Mouse (Mus musculus) lung, embryonic 14.5 days (tissue): ENCODE data around the gene Arl13a. TPM values are rescaled to one million over a fixed set of nuclear protein-coding genes. Genes with fewer than 3 reads are reported as not detected.
"Not testable (repeated sequence)": the region's sequence is repeated elsewhere in the genome, so short reads cannot be mapped to it uniquely, and the experiment has no call there.

Experiments used
- ATAC-seq: fragments of 200-750 bp; cut with Nextera tagmentation; 2 replicates; pipeline ENCODE4 v1.8.0; 2017; ENCODE audit warnings: mild to moderate bottlenecking, moderate TSS enrichment, moderate library complexity; ENCODE audit not compliant: insufficient read depth
- DNase-seq: peaks from one replicate; pipeline ENCODE4 v3.0.0-alpha.2; 2015
- H3K27ac ChIP-seq: fragments of 300-500 bp; sonication (generic); 2 replicates; pipeline ENCODE4 v1.5.1; 2014; ENCODE audit warnings: low read depth, mild to moderate bottlenecking, moderate library complexity
- H3K27me3 ChIP-seq: fragments of 300-500 bp; sonication (generic); 2 replicates; pipeline ENCODE4 v1.6.1; 2014; ENCODE audit warnings: low read length, control low read depth; ENCODE audit not compliant: insufficient read depth
- H3K36me3 ChIP-seq: fragments of 300-500 bp; sonication (generic); 2 replicates; pipeline ENCODE4 v1.6.1; 2014; ENCODE audit warnings: control low read depth; ENCODE audit not compliant: insufficient read depth
- H3K4me1 ChIP-seq: fragments of 300-500 bp; sonication (generic); 2 replicates; pipeline ENCODE4 v1.6.1; 2014; ENCODE audit warnings: antibody characterized with exemption, control low read depth; ENCODE audit not compliant: insufficient read depth
- H3K4me2 ChIP-seq: fragments of 300-500 bp; sonication (generic); 2 replicates; pipeline ENCODE4 v1.6.1; 2014; ENCODE audit warnings: mild to moderate bottlenecking
- H3K4me3 ChIP-seq: fragments of 300-500 bp; sonication (generic); 2 replicates; pipeline ENCODE4 v1.5.1; 2014; ENCODE audit warnings: low read depth, low read length
- H3K9ac ChIP-seq: fragments of 300-500 bp; sonication (generic); 2 replicates; pipeline ENCODE4 v1.6.1; 2014
- H3K9me3 ChIP-seq: fragments of 300-500 bp; sonication (generic); 2 replicates; pipeline ENCODE4 v1.6.1; 2016; ENCODE audit warnings: low read depth, low read length, control low read depth
- CTCF ChIP-seq: IDR thresholded peaks from 2 replicates; pipeline ENCODE4 v1.5.1; 2016; ENCODE audit warnings: antibody characterized with exemption, low read depth
- WGBS: fragments of 180-500 bp; shearing (Covaris S2); extraction: QIAGEN DNeasy Blood & Tissue Kit; methylation state at CpG from one replicate; pipeline ENCODE4 v1.1.7; 2014; 5-methylcytosine and 5-hydroxymethylcytosine counted together
- polyA plus RNA-seq: library from polyadenylated mRNA; unstranded; fragments of >200 nt; fragmentation: Nextera tagmentation; extraction: Ambion mirVana; gene quantifications from 2 replicates; pipeline ENCODE4 v1.2.1, GENCODE M21; 2014

The Arl13a gene
- polyA plus RNA-seq = not detected in 2 replicates

DNA sequence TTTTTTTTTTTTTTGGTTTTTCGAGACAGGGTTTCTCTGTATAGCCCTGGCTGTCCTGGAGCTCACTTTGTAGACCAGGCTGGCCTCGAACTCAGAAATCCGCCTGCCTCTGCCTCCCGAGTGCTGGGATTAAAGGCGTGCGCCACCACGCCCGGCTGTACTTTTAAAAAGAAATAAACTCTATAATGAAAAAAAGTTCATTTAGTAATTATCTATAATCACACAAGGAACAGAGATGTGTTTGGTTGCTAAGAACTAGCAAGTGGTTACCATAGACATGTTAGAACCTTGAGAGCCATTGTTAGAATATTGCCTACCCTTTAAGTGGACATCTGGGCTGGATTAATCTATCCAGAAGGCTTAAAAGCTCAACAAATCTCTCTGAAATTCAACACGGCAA, at the start of gene Arl13a:
Gene Arl13a, plus strand, starts transcription at position 301 of the 400 bp plus-strand sequence.
- H3K4me3 ChIP-seq, H3K9me3 ChIP-seq, H3K27ac ChIP-seq, H3K4me1 ChIP-seq, H3K27me3 ChIP-seq, H3K36me3 ChIP-seq, ATAC-seq, H3K4me2 ChIP-seq, DNase-seq, H3K9ac ChIP-seq: not testable (repeated sequence)
- 88% methylated on average over 8 of the region's 9 CpGs for WGBS

DNA sequence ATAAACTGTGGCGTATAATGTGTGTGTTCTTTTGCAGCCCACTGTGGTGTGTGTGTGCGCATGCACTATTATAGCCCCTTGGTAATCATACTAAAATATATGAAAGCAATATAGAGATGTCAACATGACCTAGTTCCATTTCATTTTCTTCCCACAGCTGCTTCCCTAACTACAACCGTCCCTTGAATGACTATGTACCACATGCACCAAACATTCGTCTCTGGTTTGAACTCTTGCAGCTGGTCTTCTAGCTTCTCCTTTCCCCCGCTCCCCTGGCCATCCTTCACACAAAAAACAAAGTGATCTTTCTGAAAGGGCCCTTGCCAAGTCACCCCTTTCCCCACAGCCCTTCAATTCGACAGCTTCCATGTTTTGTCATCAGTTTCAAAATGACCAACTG, 47.3 kb upstream of the Arl13a start:
- Histone ChIP-seq H3K27ac (no peak overlapping the region), H3K9me3 (no peaks in the 10 kb centered on the region), H3K27me3 (no peaks in the 10 kb centered on the region), H3K4me1 (no peaks in the 10 kb centered on the region), H3K36me3 (no peaks in the 10 kb centered on the region), H3K4me2 (no peak overlapping the region), H3K9ac (no peak overlapping the region), H3K4me3 (no peak overlapping the region)
- no peak for ATAC-seq
- 73% methylated on average over 6 of the region's 6 CpGs for WGBS
- no peak for DNase-seq
- no peak for TF ChIP-seq CTCF

DNA sequence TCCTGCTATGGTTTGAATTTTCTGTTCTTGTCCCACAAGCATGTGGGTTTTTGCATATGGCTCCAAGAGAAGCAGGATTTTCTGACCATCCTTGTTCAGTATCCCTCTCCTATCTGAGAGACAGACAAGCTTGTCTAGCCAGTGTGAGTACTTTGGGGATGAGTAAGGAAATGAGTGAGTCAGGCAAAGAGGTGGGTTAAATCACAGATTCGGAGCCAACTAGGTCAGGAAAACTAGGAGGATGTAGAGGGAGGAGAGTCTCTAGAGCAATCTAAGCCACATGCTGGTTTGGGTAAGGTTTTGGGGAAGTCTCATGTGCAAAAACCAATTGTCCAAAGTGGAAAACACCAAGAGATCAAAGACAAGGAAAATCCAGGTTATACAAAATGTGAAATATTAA, 45.8 kb upstream of the Arl13a start:
- WGBS = 67% methylated on average over 1 of the region's 1 CpGs
- no peak for TF ChIP-seq CTCF
- H3K27ac ChIP-seq = no peak overlapping the region
- H3K4me1 ChIP-seq = no peaks in the 10 kb centered on the region
- no peak overlapping the region for H3K9ac ChIP-seq
- no peaks in the 10 kb centered on the region for H3K9me3 ChIP-seq
- H3K4me3 ChIP-seq = no peak overlapping the region
- DNase-seq = no peak
- H3K4me2 ChIP-seq = no peak overlapping the region
- no peaks in the 10 kb centered on the region for H3K36me3 ChIP-seq
- no peak for ATAC-seq
- H3K27me3 ChIP-seq = no peaks in the 10 kb centered on the region

DNA sequence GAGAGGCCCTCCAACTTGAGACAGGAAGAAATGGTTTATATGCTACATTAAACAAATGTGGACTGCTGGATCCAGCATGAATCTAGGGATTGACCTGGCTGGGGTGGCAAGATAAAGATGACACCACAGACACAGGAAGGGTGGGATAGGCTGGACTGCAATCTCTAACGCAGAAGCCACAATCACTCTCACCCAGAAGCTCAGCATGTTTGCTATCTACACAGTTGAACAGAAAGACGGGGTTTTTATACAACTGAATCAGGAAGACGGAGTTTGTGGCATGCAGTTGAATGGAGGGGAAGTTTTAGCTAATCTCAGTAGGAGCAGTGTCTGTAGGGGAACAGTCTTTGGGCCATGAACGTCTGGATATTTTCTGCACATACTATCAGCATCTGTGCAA, 45.3 kb upstream of the Arl13a start:
- Histone ChIP-seq H3K4me1 (no peaks in the 10 kb centered on the region), H3K27ac (no peak overlapping the region), H3K27me3 (no peaks in the 10 kb centered on the region), H3K36me3 (no peaks in the 10 kb centered on the region), H3K4me3 (no peak overlapping the region), H3K9ac (no peak overlapping the region), H3K9me3 (no peaks in the 10 kb centered on the region), H3K4me2 (no peak overlapping the region)
- ATAC-seq = no peak
- 62% methylated on average over 4 of the region's 4 CpGs for WGBS
- no peak for DNase-seq
- no peak for TF ChIP-seq CTCF

DNA sequence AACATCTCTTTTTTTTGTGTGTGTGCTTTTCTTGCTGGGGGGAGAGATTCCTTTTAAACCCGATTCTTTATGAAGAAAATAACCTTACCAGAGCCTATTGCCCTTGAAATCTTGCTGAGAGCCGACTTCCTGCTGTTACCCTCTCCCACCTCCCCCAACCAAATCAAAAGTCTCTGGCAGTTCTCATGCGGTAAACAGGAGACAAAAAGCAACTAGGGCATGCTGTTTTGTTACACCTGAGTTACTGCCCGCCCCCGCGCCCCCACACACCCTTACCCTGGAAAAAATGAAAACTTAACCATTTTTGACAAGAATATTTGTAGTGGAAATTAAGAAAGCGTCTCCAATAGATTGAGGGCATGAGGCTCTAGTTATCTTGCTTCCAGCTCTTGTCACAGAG, 29.1 kb upstream of the Arl13a start:
- ATAC-seq (no peak), DNase-seq (no peak)
- Histone ChIP-seq H3K9me3 (no peaks in the 10 kb centered on the region), H3K9ac (no peak overlapping the region), H3K36me3 (no peaks in the 10 kb centered on the region), H3K27ac (no peak overlapping the region), H3K4me3 (no peak overlapping the region), H3K27me3 (no peaks in the 10 kb centered on the region), H3K4me1 (no peaks in the 10 kb centered on the region), H3K4me2 (no peak overlapping the region)
- 50% methylated on average over 7 of the region's 7 CpGs for WGBS
- no peak for TF ChIP-seq CTCF

DNA sequence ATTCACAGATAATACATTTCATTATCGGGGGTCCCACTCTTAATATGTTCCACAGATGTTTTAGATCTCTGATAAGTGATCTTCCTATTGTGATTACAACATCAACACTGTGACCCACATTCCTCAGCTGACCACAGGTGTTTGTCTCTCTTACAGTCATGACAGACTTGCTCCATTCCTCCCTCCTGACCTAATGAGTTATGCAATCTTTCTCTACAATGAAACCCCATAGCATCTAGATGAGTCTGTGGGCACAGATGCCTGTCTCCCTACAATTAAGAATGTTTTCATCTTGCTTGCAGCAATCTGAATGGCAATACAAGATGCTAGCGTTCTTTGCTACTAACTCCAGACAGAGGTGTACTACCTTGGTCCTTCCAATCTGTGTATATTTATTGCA, 26.9 kb upstream of the Arl13a start:
- no peak for TF ChIP-seq CTCF
- Histone ChIP-seq H3K4me2 (no peak overlapping the region), H3K9ac (no peak overlapping the region), H3K27ac (no peak overlapping the region), H3K36me3 (no peaks in the 10 kb centered on the region), H3K27me3 (no peaks in the 10 kb centered on the region), H3K4me1 (no peaks in the 10 kb centered on the region), H3K4me3 (no peak overlapping the region), H3K9me3 (no peaks in the 10 kb centered on the region)
- 66% methylated on average over 2 of the region's 2 CpGs for WGBS
- no peak for DNase-seq
- no peak for ATAC-seq

DNA sequence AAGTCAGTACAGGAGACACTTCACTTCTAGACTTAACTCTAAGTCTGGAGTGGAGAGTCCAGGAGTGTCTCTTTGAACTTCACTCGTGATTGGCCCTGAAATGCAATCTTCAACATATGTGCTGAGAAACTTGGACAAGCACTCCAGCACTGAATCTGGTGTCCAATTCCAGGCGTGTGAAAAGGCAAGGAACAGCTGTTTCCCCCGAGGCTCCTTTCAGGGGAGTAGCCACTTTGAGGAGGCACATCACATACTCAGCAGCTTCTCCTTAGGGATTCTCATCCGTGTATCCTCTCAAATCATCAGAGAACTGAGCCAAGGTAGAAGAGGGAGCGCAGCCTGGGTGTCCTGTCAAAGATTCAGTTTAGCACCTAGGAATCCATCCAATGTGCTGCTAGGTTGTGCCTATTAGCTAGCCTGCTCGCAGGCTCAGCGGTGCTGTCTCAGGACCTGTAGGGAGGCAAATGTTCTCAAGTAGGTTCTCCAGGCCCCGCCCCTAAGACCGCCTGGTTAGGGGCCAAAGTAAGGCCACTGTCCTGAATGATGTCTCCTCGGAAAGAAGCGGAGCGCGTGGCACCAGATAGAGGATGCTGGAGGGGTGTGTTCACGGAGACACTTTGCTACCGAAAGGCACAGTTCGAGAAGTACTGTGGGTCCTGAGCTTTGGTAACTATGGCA, 25.1 kb upstream of the Arl13a start, which contains the start of gene Xkrx:
Gene Xkrx, minus strand, starts transcription at position 34 of the 678 bp plus-strand sequence.
- H3K27ac ChIP-seq = no peak within 1 kb of the TSS
- ATAC-seq (peak; percentile 88; the same call in 1 of the 2 replicates), DNase-seq (peak; percentile 79)
- no peaks in the 10 kb centered on the region for H3K27me3 ChIP-seq
- no peak within 1 kb of the TSS for H3K9ac ChIP-seq
- no peaks in the 10 kb centered on the region for H3K9me3 ChIP-seq
- peak within 1 kb of the TSS; percentile 24 for H3K4me3 ChIP-seq
- H3K36me3 ChIP-seq = no peaks in the 10 kb centered on the region
- H3K4me1 ChIP-seq = no peaks in the 10 kb centered on the region
- peak within 1 kb of the TSS; percentile 59 for H3K4me2 ChIP-seq
- WGBS = 21% methylated on average over 16 of the region's 16 CpGs
- TF ChIP-seq CTCF = no peak
